Mouse (Mus musculus) ES-Bruce4 (cell line): ENCODE measurements around the gene Fam129c.

Experiments used
- CTCF ChIP-seq: IDR thresholded peaks from one replicate; pipeline ENCODE4 v1.8.1; 2011; ENCODE audit warnings: low read depth, low read length
- EP300 ChIP-seq: IDR thresholded peaks from 2 replicates; pipeline ENCODE4 v1.6.1; 2011; ENCODE audit warnings: low read depth, low read length; ENCODE audit not compliant: insufficient read depth
- POLR2A ChIP-seq: IDR thresholded peaks from one replicate; pipeline ENCODE4 v1.8.1; 2011; ENCODE audit warnings: low read length; ENCODE audit not compliant: insufficient read depth

DNA sequence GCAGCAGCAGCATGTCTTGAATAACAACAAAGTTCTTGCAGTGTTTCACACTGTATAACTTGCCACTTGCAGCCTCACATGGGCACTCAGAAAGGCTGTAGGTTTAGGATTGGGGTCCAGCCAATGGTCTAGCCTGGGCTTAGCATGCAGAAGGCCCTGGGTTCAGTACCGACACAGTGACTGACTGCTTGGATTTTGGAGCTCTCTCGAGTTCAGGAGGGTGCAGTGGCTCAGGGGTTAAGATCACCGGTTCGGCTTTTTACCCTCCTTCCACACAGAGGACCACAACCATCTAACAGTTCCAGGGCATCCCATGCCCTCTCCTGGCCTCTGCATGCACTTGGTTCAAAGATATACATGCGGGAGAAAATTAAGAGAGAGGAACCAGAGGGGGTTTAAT lies 6.4 kb upstream of the Fam129c start:
- no peak for TF ChIP-seq CTCF
- no peak for TF ChIP-seq EP300
- no peak for TF ChIP-seq POLR2A
